Mouse (Mus musculus) heart, embryonic 16.5 days (tissue): ENCODE results near the gene Zdhhc20. TPM values are rescaled to one million over a fixed set of nuclear protein-coding genes. Genes with fewer than 3 reads are reported as not detected.
A peak's percentile ranks its signal among the peaks of the same experiment; 100 is the strongest.

Source experiments
- ATAC-seq: fragments of 200-750 bp; cut with Nextera tagmentation; replicated peaks from 2 replicates; pipeline ENCODE4 v1.8.0; 2017; ENCODE audit warnings: moderate number of reproducible peaks; ENCODE audit not compliant: insufficient read depth, low FRiP score; ENCODE audit errors: extremely low read depth
- H3K27ac ChIP-seq: fragments of 300-500 bp; sonication (generic); 2 replicates; pipeline ENCODE4 v1.5.1; 2014; ENCODE audit warnings: mild to moderate bottlenecking, low read length, control low read depth, moderate library complexity
- H3K27me3 ChIP-seq: fragments of 300-500 bp; sonication (generic); 2 replicates; pipeline ENCODE4 v1.6.1; 2014; ENCODE audit warnings: low read length, mixed read lengths; ENCODE audit not compliant: control insufficient read depth, insufficient read depth
- H3K36me3 ChIP-seq: fragments of 300-500 bp; sonication (generic); 2 replicates; pipeline ENCODE4 v1.6.1; 2014; ENCODE audit not compliant: control insufficient read depth, insufficient read depth
- H3K4me1 ChIP-seq: fragments of 300-500 bp; sonication (generic); 2 replicates; pipeline ENCODE4 v1.6.1; 2014; ENCODE audit warnings: low read length, mixed read lengths; ENCODE audit not compliant: control insufficient read depth, insufficient read depth
- H3K4me2 ChIP-seq: fragments of 300-500 bp; sonication (generic); 2 replicates; pipeline ENCODE4 v1.6.1; 2014; ENCODE audit warnings: low read depth, mild to moderate bottlenecking, control low read depth, low read length
- H3K4me3 ChIP-seq: fragments of 300-500 bp; sonication (generic); 2 replicates; pipeline ENCODE4 v1.5.1; 2014; ENCODE audit warnings: mild to moderate bottlenecking, control low read depth, low read length
- H3K9ac ChIP-seq: fragments of 300-500 bp; sonication (generic); 2 replicates; pipeline ENCODE4 v1.6.1; 2014; ENCODE audit warnings: low read length, control low read depth
- H3K9me3 ChIP-seq: fragments of 300-500 bp; sonication (generic); replicated peaks from 2 replicates; pipeline ENCODE4 v1.6.1; 2016; ENCODE audit warnings: low read length; ENCODE audit not compliant: control insufficient read depth
- WGBS: fragments of 180-500 bp; shearing (Covaris S2); extraction: QIAGEN DNeasy Blood & Tissue Kit; methylation state at CpG from one replicate; pipeline ENCODE4 v1.1.7; 2014; 5-methylcytosine and 5-hydroxymethylcytosine counted together
- polyA plus RNA-seq: library from polyadenylated mRNA; unstranded; fragments of >200 nt; fragmentation: Nextera tagmentation; extraction: Ambion mirVana; gene quantifications from 2 replicates; pipeline ENCODE4 v1.2.1, GENCODE M21; 2015

Zdhhc20 gene
- polyA plus RNA-seq, 1 experiment from 2014 or later = 40.9 TPM

DNA sequence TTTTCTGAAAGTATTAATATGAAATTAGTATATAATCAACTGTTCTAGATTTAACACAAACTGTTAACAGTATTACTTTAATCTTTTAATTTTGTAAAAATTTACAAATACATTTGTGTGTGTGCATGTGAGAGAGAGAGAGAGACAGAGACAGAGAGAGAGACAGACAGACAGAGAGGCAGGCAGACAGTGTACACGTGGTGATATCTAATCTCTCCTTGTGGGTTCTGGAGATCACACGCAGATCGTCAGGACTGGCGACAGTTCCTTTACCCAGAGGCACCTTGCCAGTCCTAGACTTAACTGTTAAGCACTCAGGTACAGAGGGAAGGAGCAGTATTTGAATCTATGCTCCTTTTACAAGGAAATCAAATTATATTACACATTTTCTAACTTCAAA lies 69.2 kb downstream of the Zdhhc20 start:
- ATAC-seq = no peak
- no peak overlapping the region for H3K27ac ChIP-seq
- H3K4me3 ChIP-seq = no peak overlapping the region
- H3K4me2 ChIP-seq = no peak overlapping the region
- no peaks in the 10 kb centered on the region for H3K9me3 ChIP-seq
- H3K4me1 ChIP-seq = peaks cover 10% of the 10 kb centered on the region
- no peak overlapping the region for H3K9ac ChIP-seq
- 45% methylated on average over 4 of the region's 4 CpGs for WGBS
- peaks cover 35% of the 10 kb centered on the region for H3K36me3 ChIP-seq
- no peaks in the 10 kb centered on the region for H3K27me3 ChIP-seq

DNA sequence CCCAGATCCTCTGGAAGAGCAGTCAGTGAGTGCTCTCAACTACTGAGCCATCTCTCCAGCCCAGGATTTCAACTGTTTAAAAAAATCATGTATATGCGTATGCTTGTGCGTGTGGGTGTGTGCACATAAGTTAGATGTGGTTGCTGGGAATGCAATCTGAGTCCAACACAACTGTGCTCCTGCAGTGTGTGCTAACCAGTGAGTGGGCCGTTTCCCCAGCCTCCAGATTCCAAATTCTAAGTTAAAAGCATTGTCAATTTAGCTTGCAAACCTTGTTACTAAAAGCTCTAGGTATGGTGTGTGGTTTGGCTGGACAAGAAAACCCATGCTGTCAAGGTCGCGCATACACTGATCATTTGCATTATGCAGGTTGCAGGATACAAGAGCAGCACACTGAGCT lies 78.2 kb downstream of the Zdhhc20 start:
- no peak for ATAC-seq
- H3K27ac ChIP-seq = no peak overlapping the region
- no peaks in the 10 kb centered on the region for H3K4me1 ChIP-seq
- H3K9ac ChIP-seq = no peak overlapping the region
- H3K27me3 ChIP-seq = no peaks in the 10 kb centered on the region
- 92% methylated on average over 5 of the region's 5 CpGs for WGBS
- no peaks in the 10 kb centered on the region; the same call in 1 of the 2 replicates for H3K9me3 ChIP-seq
- H3K4me3 ChIP-seq = no peak overlapping the region
- H3K4me2 ChIP-seq = no peak overlapping the region
- peaks cover 48% of the 10 kb centered on the region for H3K36me3 ChIP-seq

GRCm38 (mm10) chr14:57810886-57811285 lies 79.2 kb downstream of the Zdhhc20 start:
- Histone ChIP-seq H3K4me3 (no peak overlapping the region), H3K9me3 (no peaks in the 10 kb centered on the region; the same call in 1 of the 2 replicates), H3K36me3 (peaks cover 46% of the 10 kb centered on the region), H3K4me2 (no peak overlapping the region), H3K27ac (no peak overlapping the region), H3K4me1 (no peaks in the 10 kb centered on the region), H3K27me3 (no peaks in the 10 kb centered on the region), H3K9ac (no peak overlapping the region)
- no peak for ATAC-seq
- WGBS = 71% methylated on average over 2 of the region's 2 CpGs

- WGBS = 76% methylated on average over 5 of the region's 5 CpGs
- Histone ChIP-seq H3K36me3 (peaks cover 50% of the 10 kb centered on the region), H3K27ac (no peak overlapping the region), H3K4me1 (no peaks in the 10 kb centered on the region), H3K4me3 (no peak overlapping the region), H3K9me3 (no peaks in the 10 kb centered on the region), H3K27me3 (no peaks in the 10 kb centered on the region), H3K4me2 (no peak overlapping the region), H3K9ac (no peak overlapping the region)
- ATAC-seq = no peak
Measured at GRCm38 (mm10) chr14:57808558-57808957, 81.5 kb downstream of the Zdhhc20 start.

DNA sequence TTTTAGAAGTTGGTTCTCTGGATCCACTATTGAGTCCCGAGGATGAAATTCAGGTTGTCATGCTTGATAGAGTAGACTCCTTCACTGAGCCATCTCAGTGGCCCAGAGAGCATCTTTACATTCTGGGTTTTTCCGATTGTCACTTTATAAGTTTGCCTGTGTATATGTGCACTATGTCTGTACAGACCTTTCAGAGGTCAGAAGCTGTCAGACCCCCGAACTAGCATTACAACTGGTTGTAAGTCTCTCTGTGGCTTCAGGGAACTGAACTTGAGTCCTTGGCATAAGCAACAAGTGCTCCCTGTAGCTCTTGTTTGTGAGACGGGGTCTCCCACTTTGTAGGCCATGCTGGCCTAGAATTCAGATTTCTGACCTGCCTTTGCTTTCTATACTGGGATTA lies 86.3 kb downstream of the Zdhhc20 start:
- H3K27me3 ChIP-seq = no peaks in the 10 kb centered on the region
- no peak overlapping the region for H3K4me2 ChIP-seq
- H3K9me3 ChIP-seq = no peaks in the 10 kb centered on the region
- H3K36me3 ChIP-seq = peaks cover 41% of the 10 kb centered on the region
- no peak for ATAC-seq
- peaks cover 15% of the 10 kb centered on the region for H3K4me1 ChIP-seq
- no peak overlapping the region for H3K9ac ChIP-seq
- H3K4me3 ChIP-seq = no peak overlapping the region
- 81% methylated on average over 4 of the region's 4 CpGs for WGBS
- H3K27ac ChIP-seq = no peak overlapping the region

GRCm38 (mm10) chr14:57797991-57798931 lies 91.8 kb downstream of the Zdhhc20 start, which contains the start of gene Sap18:
Sap18 (plus strand) TSS chr14:57798180.
- no peaks in the 10 kb centered on the region for H3K27me3 ChIP-seq
- under 1% methylated on average over 95 of the region's 99 CpGs for WGBS
- peak; percentile 99 for ATAC-seq
- peak within 1 kb of the TSS; percentile 65 for H3K4me3 ChIP-seq
- H3K9me3 ChIP-seq = no peaks in the 10 kb centered on the region
- H3K36me3 ChIP-seq = peaks cover 13% of the 10 kb centered on the region
- peaks cover 15% of the 10 kb centered on the region for H3K4me1 ChIP-seq
- H3K4me2 ChIP-seq = peak within 1 kb of the TSS; percentile 89
- peak within 1 kb of the TSS; percentile 68 for H3K27ac ChIP-seq
- H3K9ac ChIP-seq = peak within 1 kb of the TSS; percentile 80

DNA sequence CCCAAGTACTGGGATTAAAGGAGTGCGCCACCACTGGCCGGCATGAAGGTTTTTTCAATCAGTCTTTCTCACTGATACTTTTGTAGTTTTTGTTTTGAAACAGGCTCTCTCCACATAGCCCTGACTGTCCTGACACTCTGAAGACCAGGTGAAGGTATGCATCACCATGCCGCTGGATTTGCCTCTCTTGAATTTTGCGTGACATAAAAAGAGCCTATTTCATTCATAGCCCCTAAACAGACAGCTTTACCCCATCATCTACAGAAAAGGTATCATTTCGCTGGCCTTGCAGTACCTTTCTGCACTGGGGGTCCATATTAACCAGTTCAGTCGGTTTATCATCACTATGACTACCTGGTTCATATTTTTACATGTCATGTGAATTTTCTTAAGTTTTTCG lies 92.5 kb downstream of the Zdhhc20 start:
- ATAC-seq = 0 out of 2 replicates have a peak, but pooled peaks have one; percentile 8
- peak overlapping the region; percentile 67 for H3K9ac ChIP-seq
- no peaks in the 10 kb centered on the region for H3K9me3 ChIP-seq
- H3K4me2 ChIP-seq = peak overlapping the region; percentile 89
- peaks cover 8% of the 10 kb centered on the region for H3K36me3 ChIP-seq
- H3K4me3 ChIP-seq = peak overlapping the region; percentile 65
- WGBS = 11% methylated on average over 7 of the region's 7 CpGs
- no peaks in the 10 kb centered on the region for H3K27me3 ChIP-seq
- H3K4me1 ChIP-seq = peaks cover 15% of the 10 kb centered on the region
- H3K27ac ChIP-seq = peak overlapping the region; percentile 54

GRCm38 (mm10) chr14:57791171-57791570 lies 98.9 kb downstream of the Zdhhc20 start:
- WGBS = 69% methylated on average over 4 of the region's 4 CpGs
- no peak overlapping the region for H3K4me3 ChIP-seq
- no peaks in the 10 kb centered on the region for H3K9me3 ChIP-seq

DNA sequence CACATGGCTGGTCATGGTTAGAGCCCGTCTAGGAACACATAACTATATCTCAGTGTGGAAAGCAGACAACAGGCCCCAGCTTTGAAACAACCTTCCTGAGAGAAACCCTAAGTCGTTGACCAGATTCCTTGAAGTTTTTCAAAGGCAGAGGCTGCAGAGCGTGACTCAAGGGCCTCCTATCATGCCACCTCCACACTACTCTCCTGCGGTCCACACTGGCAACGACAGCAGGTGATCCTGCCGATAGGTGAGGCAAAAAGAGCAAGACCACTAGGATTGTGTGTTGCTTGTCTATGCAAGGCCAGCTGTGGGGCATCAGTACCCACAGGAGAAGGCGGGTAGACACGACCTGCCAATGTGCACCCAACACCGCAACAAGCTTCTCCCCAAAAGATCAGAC lies 100.3 kb downstream of the Zdhhc20 start:
- Histone ChIP-seq H3K36me3 (no peaks in the 10 kb centered on the region), H3K9ac (no peak overlapping the region), H3K27me3 (no peaks in the 10 kb centered on the region), H3K9me3 (no peaks in the 10 kb centered on the region), H3K4me2 (no peak overlapping the region), H3K27ac (no peak overlapping the region), H3K4me1 (no peaks in the 10 kb centered on the region), H3K4me3 (no peak overlapping the region)
- ATAC-seq = no peak
- 80% methylated on average over 9 of the region's 9 CpGs for WGBS

More at GRCm38 (mm10) chr14:57791171-57791570, 98.9 kb downstream of the Zdhhc20 start:
- no peaks in the 10 kb centered on the region for H3K27me3 ChIP-seq
- no peak overlapping the region for H3K27ac ChIP-seq
- H3K4me2 ChIP-seq = no peak overlapping the region
- no peak; the same call in 1 of the 2 replicates for ATAC-seq
- H3K4me1 ChIP-seq = no peaks in the 10 kb centered on the region
- H3K36me3 ChIP-seq = no peaks in the 10 kb centered on the region
- H3K9ac ChIP-seq = no peak overlapping the region
